Mouse (Mus musculus) midbrain, embryonic 13.5 days (tissue): ENCODE measurements around the gene Sbk2. TPM values are rescaled to one million over a fixed set of nuclear protein-coding genes. Genes with fewer than 3 reads are reported as not detected.

ENCODE experiments used
- ATAC-seq: fragments of 200-750 bp; cut with Nextera tagmentation; 2 replicates; pipeline ENCODE4 v1.8.0; 2017; ENCODE audit warnings: mild to moderate bottlenecking, moderate TSS enrichment, moderate library complexity
- H3K27ac ChIP-seq: fragments of 300-500 bp; sonication (generic); 2 replicates; pipeline ENCODE4 v1.5.1; 2015; ENCODE audit warnings: inconsistent platforms, mild to moderate bottlenecking, moderate library complexity
- H3K27me3 ChIP-seq: fragments of 300-500 bp; sonication (generic); 2 replicates; pipeline ENCODE4 v1.6.1; 2015; ENCODE audit warnings: mild to moderate bottlenecking, inconsistent platforms
- H3K36me3 ChIP-seq: fragments of 300-500 bp; sonication (generic); 2 replicates; pipeline ENCODE4 v1.6.1; 2015; ENCODE audit warnings: mild to moderate bottlenecking, inconsistent platforms
- H3K4me1 ChIP-seq: fragments of 300-500 bp; sonication (generic); replicated peaks from 2 replicates; pipeline ENCODE4 v1.6.1; 2015; ENCODE audit warnings: inconsistent platforms
- H3K4me2 ChIP-seq: fragments of 300-500 bp; sonication (generic); replicated peaks from 2 replicates; pipeline ENCODE4 v1.6.1; 2015; ENCODE audit warnings: moderate library complexity, mild to moderate bottlenecking, inconsistent platforms
- H3K4me3 ChIP-seq: fragments of 300-500 bp; sonication (generic); replicated peaks from 2 replicates; pipeline ENCODE4 v1.5.1; 2015; ENCODE audit warnings: mild to moderate bottlenecking, inconsistent platforms
- H3K9ac ChIP-seq: fragments of 300-500 bp; sonication (generic); replicated peaks from 2 replicates; pipeline ENCODE4 v1.6.1; 2015; ENCODE audit warnings: mild to moderate bottlenecking, inconsistent platforms
- H3K9me3 ChIP-seq: fragments of 300-500 bp; sonication (generic); 2 replicates; pipeline ENCODE4 v1.6.1; 2016; ENCODE audit warnings: mild to moderate bottlenecking, inconsistent platforms
- WGBS: fragments of 180-500 bp; shearing (Covaris S2); methylation state at CpG from one replicate; pipeline ENCODE4 v1.1.7; 2015; 5-methylcytosine and 5-hydroxymethylcytosine counted together
- polyA plus RNA-seq: library from polyadenylated mRNA; unstranded; fragments of >200 nt; fragmentation: Nextera tagmentation; extraction: Ambion mirVana; gene quantifications from 2 replicates; pipeline ENCODE4 v1.2.1, GENCODE M21; 2015

Sbk2 gene
- polyA plus RNA-seq, 1 experiment from 2014 or later, result 0.13 TPM

DNA sequence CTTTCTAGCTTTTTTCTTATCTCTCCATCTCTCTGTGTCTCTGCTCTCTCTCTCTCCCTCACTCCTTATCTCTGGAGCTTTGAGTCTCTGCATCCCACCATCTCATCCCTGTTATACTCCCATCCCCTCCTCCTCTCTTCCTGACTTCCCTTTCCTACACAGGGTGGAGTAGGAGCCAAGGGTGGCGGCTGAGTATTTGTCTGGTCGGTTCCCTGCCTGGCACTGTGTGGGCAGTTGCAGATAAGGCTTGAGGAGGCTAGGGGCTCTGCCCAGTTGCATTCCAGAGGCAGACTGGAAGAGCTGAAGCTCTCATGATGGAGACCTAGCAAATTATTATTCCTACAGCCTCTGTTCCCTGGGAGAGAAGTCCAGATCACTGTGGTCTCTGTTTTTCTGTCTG lies 24.0 kb upstream of the Sbk2 start:
- no peak for ATAC-seq
- no peak overlapping the region for H3K9ac ChIP-seq
- peaks cover 6% of the 10 kb centered on the region; the same call in 1 of the 2 replicates for H3K9me3 ChIP-seq
- no peaks in the 10 kb centered on the region; the same call in 1 of the 2 replicates for H3K27me3 ChIP-seq
- no peak overlapping the region for H3K4me2 ChIP-seq
- H3K36me3 ChIP-seq, result peaks cover 32% of the 10 kb centered on the region
- no peak overlapping the region for H3K27ac ChIP-seq
- WGBS, result 69% methylated on average over 2 of the region's 2 CpGs
- peaks cover 10% of the 10 kb centered on the region for H3K4me1 ChIP-seq
- no peak overlapping the region for H3K4me3 ChIP-seq

DNA sequence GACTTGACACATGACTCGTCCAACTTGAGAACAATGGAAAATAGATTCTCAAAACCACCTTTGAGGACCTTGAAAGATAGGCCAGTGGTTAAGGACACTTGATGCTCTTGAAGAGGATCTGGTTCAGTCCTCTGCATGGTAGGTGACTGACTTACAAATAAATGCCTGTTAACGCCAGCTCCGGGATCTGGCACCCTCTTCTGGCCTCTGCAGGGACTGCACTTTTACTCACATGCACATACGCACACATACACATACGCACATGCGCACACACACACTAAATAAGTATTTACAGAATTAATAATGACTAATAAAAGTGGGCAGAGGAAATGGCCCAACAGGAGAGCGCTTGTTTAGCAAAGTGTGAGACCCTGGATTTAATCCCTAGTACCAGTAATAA lies 12.6 kb upstream of the Sbk2 start:
- Histone ChIP-seq H3K9ac (no peak overlapping the region), H3K27ac (no peak overlapping the region), H3K4me3 (no peak overlapping the region), H3K4me2 (no peak overlapping the region), H3K36me3 (no peaks in the 10 kb centered on the region), H3K27me3 (no peaks in the 10 kb centered on the region), H3K4me1 (no peaks in the 10 kb centered on the region), H3K9me3 (no peaks in the 10 kb centered on the region)
- whole genome bisulfite sequencing, result 87% methylated on average over 7 of the region's 7 CpGs
- no peak for ATAC-seq

DNA sequence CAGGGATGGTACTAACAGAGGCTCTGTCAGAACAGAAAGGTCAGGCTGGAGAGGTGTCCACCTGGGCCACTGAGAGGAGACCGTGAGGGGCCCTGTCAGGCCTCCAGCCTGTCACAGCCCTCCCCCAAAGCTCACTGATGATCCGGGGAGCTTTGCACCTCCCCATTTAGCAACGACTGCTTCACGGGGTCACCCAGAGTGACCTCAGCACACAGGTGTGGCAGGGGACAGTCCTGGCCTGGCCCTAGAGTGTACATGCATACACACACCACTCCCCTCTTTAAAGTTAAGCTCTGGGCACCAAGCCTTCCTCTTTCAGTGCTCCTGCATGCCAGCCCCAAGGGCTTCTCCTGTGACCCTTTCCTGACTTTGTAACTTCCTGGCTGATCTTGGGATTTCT lies 11.2 kb upstream of the Sbk2 start:
- H3K4me1 ChIP-seq, result no peaks in the 10 kb centered on the region
- H3K4me3 ChIP-seq, result no peak overlapping the region
- 69% methylated on average over 4 of the region's 4 CpGs for WGBS
- H3K9ac ChIP-seq, result no peak overlapping the region
- no peaks in the 10 kb centered on the region for H3K9me3 ChIP-seq
- H3K36me3 ChIP-seq, result no peaks in the 10 kb centered on the region
- no peaks in the 10 kb centered on the region for H3K27me3 ChIP-seq
- H3K4me2 ChIP-seq, result no peak overlapping the region
- ATAC-seq, result no peak
- H3K27ac ChIP-seq, result no peak overlapping the region

DNA sequence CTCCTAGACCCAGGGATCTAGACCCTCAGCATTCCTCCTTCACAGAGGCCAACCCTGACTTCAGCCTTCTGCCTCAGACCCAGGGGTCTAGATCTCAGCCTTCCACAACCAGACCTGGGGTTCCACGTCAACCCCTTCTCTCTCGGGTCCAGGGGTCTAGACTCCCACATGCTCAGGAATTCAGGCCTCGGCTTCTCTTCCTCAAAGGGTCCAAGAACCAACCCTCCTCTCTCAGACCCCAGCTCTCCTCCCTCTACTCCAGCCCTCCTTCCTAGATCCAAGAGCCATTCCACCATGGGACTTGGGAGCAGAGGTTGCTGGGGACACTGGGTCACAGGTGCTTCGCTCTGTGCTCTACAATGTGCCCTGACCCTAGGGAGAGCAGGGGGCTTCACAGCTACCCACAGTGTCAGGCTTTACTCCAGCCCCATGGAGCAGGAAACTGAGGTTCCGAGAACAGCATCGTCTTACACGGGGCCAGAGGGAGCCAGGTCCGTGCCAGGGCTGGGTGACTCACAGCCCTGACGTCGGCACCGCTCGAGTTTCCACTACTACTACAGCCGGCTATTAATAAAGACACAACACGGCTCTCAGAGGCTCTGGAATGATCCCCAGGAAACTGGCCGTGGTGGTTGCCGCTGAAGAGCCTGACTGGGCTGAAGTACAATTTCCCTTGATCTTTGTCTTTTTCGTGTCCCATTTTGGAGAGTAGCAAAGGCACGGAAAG lies 8.3 kb upstream of the Sbk2 start:
- WGBS, result 84% methylated on average over 18 of the region's 18 CpGs

DNA sequence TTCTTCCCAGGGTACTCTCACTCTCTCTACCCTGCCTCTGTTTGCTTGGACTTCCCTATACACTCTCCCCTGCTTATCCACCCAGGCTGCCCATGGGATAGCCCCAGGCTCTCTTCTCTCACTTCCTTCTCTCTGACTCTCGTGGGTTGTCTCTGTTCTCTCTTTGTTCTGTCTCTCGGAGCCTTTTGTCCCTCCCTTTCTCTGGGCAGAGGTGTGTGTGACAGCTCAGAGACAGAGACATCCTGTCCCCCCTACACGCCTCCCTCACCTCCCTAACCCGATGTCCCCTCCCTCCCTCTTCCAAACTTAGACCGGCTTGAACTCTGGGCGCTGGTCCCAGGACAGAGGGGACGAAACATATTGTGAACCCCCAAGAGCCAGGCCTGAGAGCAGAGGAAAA lies 7.5 kb upstream of the Sbk2 start:
- 25% methylated on average over 7 of the region's 7 CpGs for WGBS
- no peak overlapping the region for H3K4me2 ChIP-seq

More for the DNA sequence above, 8.3 kb upstream of the Sbk2 start:
- H3K4me2 ChIP-seq, result no peak overlapping the region
- H3K9me3 ChIP-seq, result no peaks in the 10 kb centered on the region
- H3K4me1 ChIP-seq, result no peaks in the 10 kb centered on the region
- H3K27me3 ChIP-seq, result no peaks in the 10 kb centered on the region
- H3K9ac ChIP-seq, result no peak overlapping the region
- no peak overlapping the region for H3K27ac ChIP-seq
- no peak overlapping the region for H3K4me3 ChIP-seq
- H3K36me3 ChIP-seq, result no peaks in the 10 kb centered on the region
- no peak for ATAC-seq

DNA sequence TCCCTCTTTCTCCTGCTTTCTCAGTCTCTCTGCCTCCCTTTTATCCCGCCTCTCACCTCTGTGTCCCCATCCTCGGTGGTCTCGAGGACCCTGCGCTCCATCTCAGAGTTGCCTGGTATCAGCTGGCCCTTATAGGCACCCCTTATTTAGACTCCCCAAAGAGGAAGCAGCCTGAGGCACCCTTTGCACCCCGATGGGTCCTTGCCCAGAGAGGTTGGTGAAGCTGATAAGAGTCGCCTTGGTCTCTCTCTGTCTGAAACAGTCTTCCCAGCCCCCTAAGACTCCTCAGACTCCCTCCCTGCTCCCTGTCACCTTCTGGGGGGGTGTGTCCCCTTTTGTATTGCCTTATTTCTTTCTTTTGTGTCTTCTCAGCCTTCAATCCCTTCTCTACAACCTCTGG lies 6.9 kb upstream of the Sbk2 start, which contains the start of gene Sbk3:
Gene Sbk3 (minus strand): TSS at position 101 of the 400 bp plus-strand sequence.
- Histone ChIP-seq H3K36me3 (no peaks in the 10 kb centered on the region), H3K9me3 (no peaks in the 10 kb centered on the region), H3K4me1 (no peaks in the 10 kb centered on the region), H3K27me3 (no peaks in the 10 kb centered on the region), H3K4me2 (no peak within 1 kb of the TSS), H3K27ac (no peak within 1 kb of the TSS), H3K4me3 (no peak within 1 kb of the TSS), H3K9ac (no peak within 1 kb of the TSS)
- 41% methylated on average over 6 of the region's 6 CpGs for WGBS
- no peak for ATAC-seq

More for the DNA sequence above, 7.5 kb upstream of the Sbk2 start:
- H3K4me3 ChIP-seq, result no peak overlapping the region
- H3K27ac ChIP-seq, result no peak overlapping the region
- no peaks in the 10 kb centered on the region for H3K27me3 ChIP-seq
- no peaks in the 10 kb centered on the region for H3K36me3 ChIP-seq
- no peak overlapping the region for H3K9ac ChIP-seq
- H3K9me3 ChIP-seq, result no peaks in the 10 kb centered on the region
- no peaks in the 10 kb centered on the region for H3K4me1 ChIP-seq
- ATAC-seq, result no peak

DNA sequence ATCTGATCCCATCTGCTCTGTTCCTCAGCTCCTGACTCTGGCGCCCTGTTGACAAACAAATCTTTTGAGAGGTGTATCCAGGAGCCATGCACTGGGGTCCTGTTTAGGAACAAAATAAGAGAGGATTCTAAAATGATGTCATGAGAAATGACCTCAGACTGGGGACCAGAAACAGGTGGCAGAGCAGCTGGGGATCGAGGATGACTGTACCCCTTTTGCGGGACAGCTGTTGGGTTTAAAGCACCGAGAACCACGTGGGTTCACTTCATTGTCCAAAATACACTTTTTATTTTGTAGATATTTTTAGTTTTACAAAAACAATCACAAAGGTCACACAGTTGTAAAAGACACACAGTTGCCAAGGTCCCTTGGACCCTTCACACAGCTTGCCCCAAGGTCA lies 782 bp upstream of the Sbk2 start:
- Histone ChIP-seq H3K36me3 (no peaks in the 10 kb centered on the region), H3K4me2 (no peak overlapping the region), H3K4me1 (no peaks in the 10 kb centered on the region), H3K9ac (no peak overlapping the region), H3K4me3 (no peak overlapping the region), H3K27ac (no peak overlapping the region), H3K9me3 (no peaks in the 10 kb centered on the region), H3K27me3 (no peaks in the 10 kb centered on the region)
- WGBS, result 85% methylated on average over 5 of the region's 5 CpGs
- ATAC-seq, result no peak

DNA sequence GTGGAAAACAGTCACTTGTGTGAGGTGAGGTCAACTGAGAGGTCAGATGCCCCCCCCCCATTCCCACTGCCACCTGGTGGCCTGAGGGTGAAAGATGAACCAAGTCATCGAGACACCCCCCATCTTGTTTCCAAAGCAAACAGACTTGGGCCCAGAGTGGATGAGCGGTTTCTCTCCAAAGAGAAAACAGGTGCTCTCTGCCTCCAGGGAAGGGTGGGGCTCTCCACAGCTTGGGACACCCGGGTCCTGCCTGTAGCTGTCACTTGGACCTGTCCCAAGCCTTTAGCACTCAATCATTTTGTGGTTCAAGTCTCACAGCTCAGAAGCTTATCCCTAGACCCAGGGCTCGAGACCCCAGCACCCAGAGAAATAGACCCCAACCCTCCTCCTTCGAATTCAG lies 679 bp downstream of the Sbk2 start:
- Histone ChIP-seq H3K4me2 (no peak overlapping the region), H3K27me3 (no peaks in the 10 kb centered on the region), H3K4me1 (no peaks in the 10 kb centered on the region), H3K27ac (no peak overlapping the region), H3K4me3 (no peak overlapping the region), H3K9ac (no peak overlapping the region), H3K36me3 (no peaks in the 10 kb centered on the region), H3K9me3 (no peaks in the 10 kb centered on the region)
- 85% methylated on average over 5 of the region's 5 CpGs for WGBS
- ATAC-seq, result 0 out of 2 replicates have a peak, but pooled peaks have one; percentile 34

DNA sequence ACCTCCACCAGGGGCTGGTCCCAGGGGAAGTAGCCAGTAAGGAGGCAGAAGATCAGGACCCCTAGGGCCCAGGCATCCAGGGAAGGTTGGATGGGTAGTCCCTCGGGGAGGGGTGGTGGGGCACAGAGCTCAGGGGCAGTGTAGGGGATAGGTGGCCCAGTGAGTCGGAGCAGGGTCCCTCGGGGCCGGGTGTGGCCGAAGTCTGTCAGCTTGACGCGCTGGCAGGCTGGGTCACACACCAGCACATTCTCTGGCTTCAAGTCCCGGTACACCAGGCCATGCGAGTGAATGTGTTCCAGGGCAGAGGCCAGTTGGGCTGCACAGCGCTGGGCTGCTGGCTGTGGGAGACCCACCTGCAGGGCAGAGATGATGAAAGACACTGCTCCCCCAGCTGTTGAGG lies 6.8 kb downstream of the Sbk2 start:
- H3K27me3 ChIP-seq, result no peaks in the 10 kb centered on the region
- 85% methylated on average over 10 of the region's 10 CpGs for WGBS
- H3K27ac ChIP-seq, result no peak overlapping the region
- no peak overlapping the region for H3K4me3 ChIP-seq
- no peak overlapping the region for H3K9ac ChIP-seq
- H3K9me3 ChIP-seq, result no peaks in the 10 kb centered on the region
- no peaks in the 10 kb centered on the region for H3K36me3 ChIP-seq
- H3K4me1 ChIP-seq, result 0 out of 2 replicates have a peak, but pooled peaks cover 6% of the 10 kb centered on the region
- ATAC-seq, result no peak
- H3K4me2 ChIP-seq, result no peak overlapping the region

DNA sequence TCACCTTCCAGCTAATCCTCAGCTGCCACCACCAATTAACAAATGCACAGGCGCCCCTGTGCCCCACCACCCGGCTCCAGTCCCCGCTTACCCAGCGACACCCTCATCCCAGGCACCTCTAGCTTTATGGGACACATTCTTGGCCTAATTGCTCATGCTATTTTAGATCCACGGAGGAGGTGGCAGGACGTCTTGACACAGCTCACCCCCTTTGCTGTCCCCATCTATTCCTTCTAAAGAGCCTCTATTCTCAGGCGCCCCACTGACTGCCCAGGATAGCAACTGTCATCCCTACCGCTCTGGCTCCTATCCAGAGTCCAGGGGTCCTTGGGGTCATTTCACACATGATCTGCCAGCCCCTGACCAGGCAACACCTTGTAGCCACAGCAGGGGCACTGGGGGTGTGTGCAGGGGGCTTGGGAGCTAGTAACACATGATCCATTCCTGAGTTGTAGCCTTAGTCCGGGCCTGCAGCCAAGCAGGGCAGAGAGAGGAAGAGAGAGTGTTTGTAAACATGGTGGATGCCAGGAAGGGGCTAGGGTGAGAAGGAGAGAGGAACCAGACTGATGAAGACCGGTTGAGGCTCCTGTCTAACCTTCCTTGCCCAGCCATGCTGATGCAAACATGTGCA lies 10.3 kb downstream of the Sbk2 start:
- Histone ChIP-seq H3K36me3 (no peaks in the 10 kb centered on the region), H3K4me2 (no peak overlapping the region), H3K4me3 (no peak overlapping the region), H3K27ac (no peak overlapping the region), H3K27me3 (no peaks in the 10 kb centered on the region), H3K9me3 (no peaks in the 10 kb centered on the region), H3K4me1 (0 out of 2 replicates have a peak, but pooled peaks cover 6% of the 10 kb centered on the region), H3K9ac (peak overlapping the region; percentile 36; the same call in 1 of the 2 replicates)
- ATAC-seq, result no peak
- WGBS, result 33% methylated on average over 10 of the region's 10 CpGs

DNA sequence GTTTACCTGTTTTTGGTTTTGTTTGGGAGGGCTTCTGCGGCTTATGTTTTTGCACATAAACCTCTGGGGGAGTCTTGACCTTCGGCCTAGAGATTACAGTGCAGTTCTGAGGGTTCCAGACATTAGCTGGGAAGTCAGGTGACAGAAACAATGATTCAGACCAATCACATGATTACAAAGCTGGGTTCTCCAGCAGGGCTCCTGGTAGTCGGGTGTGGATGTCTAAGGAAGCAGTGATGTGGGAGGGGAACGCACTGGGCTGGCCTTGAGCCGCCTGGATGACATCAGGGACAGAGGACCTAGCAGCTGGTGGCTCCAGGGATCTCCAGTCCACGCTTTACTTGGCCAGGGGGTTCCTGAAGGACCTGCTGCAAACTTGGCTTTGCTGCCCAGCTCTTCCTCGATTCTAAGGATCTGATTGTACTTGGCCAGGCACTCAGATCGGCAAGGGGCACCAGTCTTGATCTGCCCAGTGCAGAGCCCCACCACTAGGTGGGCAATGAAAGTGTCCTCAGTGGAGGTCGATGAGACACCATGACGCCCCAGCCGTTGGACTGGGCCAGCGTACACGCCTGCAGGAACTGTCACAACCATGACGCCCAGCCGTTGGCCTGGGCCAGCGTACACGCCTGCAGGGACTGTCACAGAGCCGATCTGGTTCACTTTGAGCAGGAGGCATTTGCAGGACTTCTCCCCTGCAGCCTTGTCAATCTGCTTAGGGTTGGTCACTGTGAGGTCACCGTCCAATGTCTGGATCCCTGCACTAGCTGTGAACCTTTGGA lies 13.5 kb downstream of the Sbk2 start:
- 86% methylated on average over 19 of the region's 19 CpGs for WGBS
- H3K27me3 ChIP-seq, result no peaks in the 10 kb centered on the region
- ATAC-seq, result no peak
- H3K9me3 ChIP-seq, result no peaks in the 10 kb centered on the region
- no peaks in the 10 kb centered on the region for H3K36me3 ChIP-seq
- no peak overlapping the region for H3K4me2 ChIP-seq
- 0 out of 2 replicates have a peak, but pooled peaks cover 6% of the 10 kb centered on the region for H3K4me1 ChIP-seq
- no peak overlapping the region for H3K27ac ChIP-seq
- no peak overlapping the region for H3K9ac ChIP-seq
- no peak overlapping the region for H3K4me3 ChIP-seq

DNA sequence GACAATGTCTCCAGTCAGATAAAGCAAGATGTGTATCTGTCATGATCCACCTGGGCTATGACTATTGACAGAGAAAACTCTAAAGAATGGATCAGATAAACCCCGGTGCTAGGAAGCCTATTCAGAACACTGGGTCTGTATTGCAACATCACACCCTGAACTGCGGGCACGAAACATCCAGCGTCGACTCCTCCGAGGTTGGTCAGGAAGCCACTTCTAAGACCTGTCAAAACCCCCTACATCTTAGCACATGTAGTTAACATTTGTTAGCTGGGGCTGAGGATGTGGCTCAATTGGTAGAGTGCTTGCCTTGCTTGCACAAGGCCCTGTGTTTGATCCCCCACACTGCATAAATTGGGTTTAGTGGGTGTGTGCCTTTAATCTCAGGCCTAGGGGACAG lies 15.8 kb downstream of the Sbk2 start:
- Histone ChIP-seq H3K9me3 (no peaks in the 10 kb centered on the region), H3K4me2 (no peak overlapping the region), H3K9ac (no peak overlapping the region), H3K27ac (no peak overlapping the region), H3K4me3 (no peak overlapping the region), H3K36me3 (no peaks in the 10 kb centered on the region), H3K4me1 (no peaks in the 10 kb centered on the region), H3K27me3 (no peaks in the 10 kb centered on the region)
- WGBS, result 77% methylated on average over 6 of the region's 6 CpGs
- ATAC-seq, result no peak
